Mouse (Mus musculus) yolk sac, embryonic 10.5 days (tissue): ENCODE results near the gene Gmnn.

Source experiments
- DNase-seq: peaks from one replicate; pipeline ENCODE4 v3.0.0-alpha.2; 2017; ENCODE audit warnings: low spot score

The Gmnn gene

DNA sequence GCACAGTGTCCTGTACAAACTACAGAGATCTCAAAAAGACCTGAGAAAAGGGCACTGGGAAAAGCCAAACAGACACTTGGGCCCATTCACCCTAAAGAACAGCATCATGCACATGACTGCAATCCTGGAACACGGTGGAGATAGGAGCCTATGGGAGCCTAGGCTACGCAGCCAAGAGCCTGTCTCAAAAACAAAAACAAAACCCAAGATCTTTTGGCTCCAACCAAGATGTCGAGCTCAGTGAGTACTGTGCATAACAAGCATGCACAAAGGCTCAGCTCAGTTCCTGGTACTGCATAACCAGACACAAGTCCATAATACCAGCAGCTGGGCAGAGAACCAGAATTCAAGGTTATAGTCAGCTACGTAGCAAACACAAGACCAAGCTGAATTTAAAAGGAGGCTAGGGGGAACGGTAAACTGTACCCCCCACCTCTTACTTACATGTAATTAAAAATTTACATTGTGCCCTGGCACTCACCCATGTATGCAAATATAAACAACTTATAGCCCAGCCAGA is 1.3 kb downstream of the Gmnn start:
- no peak for DNase-seq

GRCm38 (mm10) chr13:24759451-24759850 is 2.3 kb downstream of the Gmnn start:
- DNase-seq: no peak

DNA sequence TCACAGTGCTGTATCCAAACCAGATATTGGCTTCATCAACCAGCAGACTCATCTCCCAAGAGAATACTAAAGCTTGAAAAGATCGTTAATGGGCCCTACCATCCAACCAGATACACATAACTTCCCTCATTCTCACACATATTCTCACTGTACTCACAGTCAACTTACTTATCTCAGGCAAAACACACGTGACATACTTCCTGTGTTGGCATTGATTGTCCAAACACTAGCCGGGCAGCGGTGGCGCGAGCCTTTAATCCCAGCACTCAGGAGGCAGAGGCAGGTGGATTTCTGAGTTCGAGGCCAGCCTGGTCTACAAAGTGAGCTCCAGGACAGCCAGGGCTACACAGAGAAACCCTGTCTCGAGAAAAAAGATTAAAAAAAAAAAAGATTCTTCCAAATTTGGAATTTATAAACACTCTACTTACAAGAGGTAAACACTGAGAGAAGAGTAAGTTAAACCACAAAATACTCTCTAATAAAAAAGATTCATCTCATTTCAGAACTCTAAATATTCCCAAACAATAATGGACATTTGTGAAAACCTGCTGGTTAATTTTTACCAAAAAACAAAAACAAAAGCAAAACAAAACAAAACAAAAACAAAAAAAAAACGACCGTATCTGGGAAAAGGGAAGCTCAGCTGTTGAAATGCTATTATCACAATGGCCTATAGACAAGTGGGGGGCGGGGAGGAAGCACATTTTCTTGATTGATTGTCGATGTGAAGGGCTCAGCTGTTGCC is 3.7 kb downstream of the Gmnn start:
- no peak for DNase-seq

DNA sequence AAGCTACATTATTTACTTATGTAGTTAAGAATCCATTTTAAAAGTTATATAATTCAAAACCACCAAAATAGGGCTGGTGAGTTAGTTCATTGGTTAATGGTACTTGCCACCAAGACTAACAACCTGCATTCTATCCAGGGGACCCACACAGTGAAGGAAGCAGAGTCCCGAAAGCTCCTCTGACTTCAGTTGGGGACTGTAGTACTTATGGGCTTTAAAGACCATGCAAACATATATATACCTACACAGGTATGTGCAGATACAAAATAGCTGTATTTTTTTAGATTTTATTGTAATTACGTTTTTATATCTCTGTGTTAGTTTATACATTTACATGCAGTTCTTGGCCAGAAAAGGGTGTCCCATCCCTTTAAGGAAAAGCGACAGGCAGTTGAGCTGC is 5.0 kb downstream of the Gmnn start:
- DNase-seq: no peak

DNA sequence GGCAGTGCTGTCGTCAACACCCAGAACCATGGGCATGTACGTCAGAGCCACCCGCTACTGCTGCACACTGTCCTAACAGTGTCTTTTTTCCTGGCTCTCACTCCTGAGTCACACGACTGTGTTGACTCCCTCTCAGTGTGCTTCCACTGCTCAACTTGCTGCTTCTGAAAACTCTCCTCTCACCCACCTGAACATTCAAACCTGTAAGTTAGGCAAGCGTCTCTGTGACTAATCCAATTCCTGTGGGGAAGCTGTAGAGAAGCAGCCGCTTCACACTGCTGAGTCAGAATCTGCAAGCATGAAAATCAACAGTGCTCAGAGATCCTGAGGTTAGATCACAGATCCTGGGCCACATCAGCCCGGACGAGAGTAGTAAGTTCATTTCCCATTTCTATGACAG is 10.3 kb downstream of the Gmnn start:
- no peak for DNase-seq

DNA sequence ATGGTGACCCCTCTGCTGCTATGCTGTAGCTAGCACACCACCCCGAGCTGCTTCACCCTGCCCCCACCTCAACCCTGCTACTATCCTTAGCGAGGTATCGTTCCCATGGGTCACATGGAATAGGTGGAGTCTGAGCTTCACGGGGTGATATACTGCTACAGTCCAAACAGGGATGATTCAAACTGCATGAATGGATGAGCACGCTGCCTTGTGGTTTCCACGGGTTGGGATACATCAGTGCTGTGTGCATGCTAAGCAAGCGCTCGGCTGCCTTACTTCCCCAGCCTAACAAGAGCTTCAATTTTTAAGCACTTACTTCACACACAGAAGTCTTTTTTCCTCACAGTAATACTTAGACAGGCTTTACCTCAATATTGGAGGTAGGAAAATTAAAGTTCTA is 10.9 kb downstream of the Gmnn start:
- DNase-seq: no peak

DNA sequence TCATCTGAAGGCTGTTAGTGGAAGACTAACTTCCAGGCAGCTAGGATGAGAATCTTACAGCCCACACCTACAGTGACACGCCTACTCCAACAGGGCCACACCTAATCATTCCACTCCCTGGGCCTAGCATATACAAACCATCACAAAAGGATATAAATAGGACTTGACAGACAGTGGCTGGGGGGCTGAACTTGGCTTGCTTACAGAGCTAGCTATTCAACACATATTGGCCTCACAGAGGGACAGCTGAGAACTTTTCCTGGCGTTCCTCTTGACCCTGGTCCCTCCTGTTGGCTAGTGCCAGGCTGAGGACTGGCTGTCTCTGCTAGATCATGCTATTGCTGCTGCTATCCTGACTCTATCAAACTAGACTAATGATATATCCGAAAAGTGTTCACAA is 13.9 kb downstream of the Gmnn start:
- DNase-seq: no peak

- DNase-seq: no peak
These were observed 20.7 kb downstream of the Gmnn start, which contains the start of gene Armh2 for GRCm38 (mm10) chr13:24741028-24741427. Gene Armh2, plus strand, starts transcription at chr13:24741232.

- DNase-seq: no peak
These were observed 26.1 kb downstream of the Gmnn start for GRCm38 (mm10) chr13:24735608-24736131.

DNA sequence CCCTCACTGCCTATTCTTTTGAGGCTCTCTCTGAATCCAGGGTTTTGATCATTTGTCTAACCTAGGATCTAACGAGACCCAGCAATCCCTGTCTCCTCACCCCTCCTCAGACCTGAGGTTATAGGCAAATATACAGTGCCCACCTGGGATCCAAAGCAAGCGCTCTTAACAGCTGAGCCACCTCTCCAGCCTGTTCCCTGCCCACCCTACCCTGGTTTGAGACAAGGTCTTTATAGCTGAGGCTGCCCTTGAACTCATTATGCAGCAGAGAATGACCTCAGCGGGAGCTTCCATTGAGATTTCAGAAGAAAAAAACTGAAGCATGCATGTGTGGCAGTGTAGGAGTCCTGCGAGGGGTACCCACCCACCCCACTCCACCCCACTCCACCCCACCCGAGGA is 27.2 kb downstream of the Gmnn start:
- no peak for DNase-seq

DNA sequence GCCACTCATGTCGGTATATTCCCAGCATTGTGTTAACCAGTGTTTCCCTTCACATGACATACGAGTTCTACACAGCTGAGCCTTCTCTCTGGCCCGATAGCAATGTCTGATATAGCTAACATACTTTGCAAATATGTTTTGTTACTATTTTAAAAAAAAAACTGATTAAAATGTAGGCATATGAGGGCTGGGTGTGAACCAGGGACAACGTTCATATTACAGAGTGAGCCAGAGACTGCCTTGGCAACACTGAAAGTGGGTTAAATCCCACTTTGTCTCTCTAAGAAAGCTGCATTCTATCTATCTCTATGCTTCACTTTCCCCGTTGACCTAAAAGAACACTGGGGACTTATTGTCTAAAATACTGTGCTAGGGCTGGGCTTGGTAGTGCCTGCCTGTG is 32.6 kb downstream of the Gmnn start:
- no peak for DNase-seq

GRCm38 (mm10) chr13:24724395-24724759 is 37.3 kb downstream of the Gmnn start:
- DNase-seq: no peak

- no peak for DNase-seq
These were observed 37.9 kb downstream of the Gmnn start for GRCm38 (mm10) chr13:24723699-24724394.

DNA sequence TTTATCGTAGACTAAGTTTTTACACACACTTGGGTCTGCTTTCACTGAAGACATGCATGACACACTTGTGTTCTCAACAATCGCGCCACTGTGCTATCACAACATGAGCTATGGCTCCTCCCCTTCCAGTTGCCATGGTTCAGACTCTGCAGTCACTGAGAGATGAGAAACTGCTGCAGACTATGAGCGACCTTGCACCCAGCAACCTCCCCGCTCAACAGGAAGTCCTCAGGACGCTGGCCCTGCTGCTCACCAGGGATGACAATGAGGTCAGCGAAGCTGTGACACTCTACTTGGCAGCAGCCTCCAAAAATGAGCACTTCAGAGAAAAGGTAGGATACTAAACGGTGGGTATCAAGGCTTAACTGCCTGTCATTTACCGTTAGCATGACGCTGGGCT is 40.2 kb downstream of the Gmnn start:
- DNase-seq: no peak

- no peak for DNase-seq
These were observed 44.0 kb downstream of the Gmnn start for GRCm38 (mm10) chr13:24717677-24718076.

DNA sequence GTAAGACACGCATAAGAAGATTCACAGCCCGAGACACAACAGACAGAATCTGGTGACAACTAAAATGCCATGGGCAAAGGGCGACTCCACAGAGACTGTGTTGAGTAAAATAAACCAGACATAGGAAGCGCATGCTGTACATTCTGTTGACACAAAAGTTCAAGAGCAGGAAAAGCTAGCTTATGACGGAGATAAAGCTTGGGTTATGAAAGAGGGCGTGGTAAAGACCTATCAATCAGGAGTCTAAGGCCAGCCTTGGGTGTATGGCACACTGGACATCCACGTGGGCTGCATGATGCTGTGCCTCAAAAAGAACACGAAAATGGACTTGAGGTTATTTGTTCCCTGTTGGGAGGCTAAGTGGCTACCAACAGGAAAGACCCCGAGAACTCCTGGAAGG is 45.3 kb downstream of the Gmnn start:
- DNase-seq: no peak

GRCm38 (mm10) chr13:24715601-24716000 is 46.1 kb downstream of the Gmnn start:
- DNase-seq: no peak

DNA sequence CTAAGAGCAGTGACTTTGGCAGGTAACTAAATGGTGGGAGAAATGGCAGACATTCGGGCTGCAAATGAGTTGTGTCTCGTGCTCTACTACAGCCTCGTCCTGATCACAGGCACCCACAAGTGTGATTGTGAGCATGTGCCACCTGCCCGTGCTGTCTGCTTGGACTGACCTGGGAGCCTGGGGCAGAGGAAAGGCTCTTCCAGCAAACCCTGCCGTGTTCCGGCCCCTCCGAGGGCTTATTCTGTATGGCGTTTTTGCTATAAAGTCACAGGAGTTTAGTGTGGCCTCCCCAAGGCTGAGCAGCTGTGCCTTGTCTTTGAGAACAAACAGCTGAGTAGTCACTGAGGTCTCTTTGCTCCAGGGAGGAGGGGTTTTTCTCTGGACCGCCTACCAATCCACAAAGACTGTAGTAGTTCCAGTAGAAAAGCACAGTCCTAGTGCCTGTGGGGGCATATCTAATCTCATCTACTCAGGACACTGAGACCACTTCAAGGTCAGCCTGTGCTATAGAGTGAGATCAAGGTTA is 47.3 kb downstream of the Gmnn start:
- no peak for DNase-seq

DNA sequence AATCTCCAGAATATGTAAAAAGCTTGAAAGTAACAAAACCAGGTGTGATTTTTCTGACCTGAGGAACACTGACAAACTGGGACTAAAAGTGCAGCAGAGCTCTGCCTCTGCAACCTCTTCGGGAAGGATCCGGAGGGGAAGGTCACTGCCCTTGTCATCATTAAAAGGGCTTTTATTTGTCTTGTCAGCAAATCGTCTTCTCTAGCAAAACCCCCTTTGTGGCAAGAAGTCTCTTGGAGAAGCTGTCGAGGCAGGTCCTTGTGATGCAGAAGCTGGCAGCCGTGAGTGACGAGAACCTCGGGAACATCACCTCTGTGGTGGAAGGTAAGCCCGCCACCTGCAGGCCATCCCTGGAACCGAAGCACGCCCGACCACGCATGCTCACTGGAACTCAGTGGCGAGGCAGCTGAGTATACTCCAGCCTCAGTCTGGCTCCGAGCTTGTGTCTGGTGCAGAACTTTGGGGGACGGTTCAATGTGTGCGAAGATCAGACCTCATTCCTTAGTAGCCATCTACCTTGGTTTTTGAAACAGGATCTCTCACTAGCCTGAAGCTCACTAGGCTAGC is 48.2 kb downstream of the Gmnn start:
- DNase-seq: peak; percentile 79

- no peak for DNase-seq
These were observed 49.1 kb downstream of the Gmnn start for GRCm38 (mm10) chr13:24712581-24713130.

DNA sequence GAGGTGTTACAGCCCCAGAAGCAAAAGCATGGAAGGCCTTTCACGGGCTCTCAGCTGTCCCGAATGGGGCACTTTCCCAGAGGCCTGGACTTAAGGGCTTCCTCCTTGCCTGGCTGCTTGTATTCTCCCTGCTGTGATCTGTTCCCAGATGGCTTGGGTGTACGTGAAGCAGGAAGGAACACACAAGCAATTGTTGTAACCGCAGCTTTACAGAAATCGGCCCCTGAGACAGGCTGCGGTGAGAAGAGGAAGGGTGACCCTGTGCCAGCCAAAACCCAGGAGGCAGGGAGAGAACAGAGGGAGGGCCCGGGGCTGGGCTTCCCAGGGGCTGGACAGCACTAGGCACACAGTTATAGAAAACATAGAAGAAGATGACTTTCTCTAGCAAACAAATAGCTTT is 50.8 kb downstream of the Gmnn start:
- no peak for DNase-seq

GRCm38 (mm10) chr13:24709656-24710396 is 51.9 kb downstream of the Gmnn start:
- DNase-seq: no peak
